Mouse (Mus musculus) cerebellum, postnatal 36 days (tissue): ENCODE measurements around the gene Slc9a4.
"Not testable (repeated sequence)": the region's sequence is repeated elsewhere in the genome, so short reads cannot be mapped to it uniquely, and the experiment has no call there.

Source experiments
- DNase-seq, 2 experiments: peaks; one replicate each; pipeline ENCODE4 v3.0.0; 2021 to 2022; ENCODE audit warnings: mixed read lengths in 2 of 2

Slc9a4 gene

DNA sequence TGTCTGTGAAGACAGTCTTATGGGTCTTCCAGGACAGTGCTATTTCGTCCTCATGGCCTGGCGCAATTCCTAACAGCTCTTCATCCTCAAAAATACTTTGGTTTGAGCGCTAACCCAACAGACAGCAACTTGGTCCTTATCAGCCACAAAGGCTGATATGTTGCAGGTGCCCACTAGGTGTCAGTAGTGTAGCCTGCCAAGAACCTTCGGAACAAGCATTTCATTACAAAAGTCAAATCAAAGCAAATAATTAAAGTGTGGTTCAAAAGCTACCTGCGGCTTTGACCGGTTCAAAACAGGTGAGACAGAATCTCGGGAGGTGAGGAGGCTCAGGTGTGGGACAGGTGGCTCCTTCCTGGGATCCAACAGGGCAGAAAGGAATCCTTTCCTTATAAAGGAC, at the start of gene Slc9a4:
Slc9a4 (plus strand) TSS at position 298 of the 400 bp plus-strand sequence.
- peak; percentile 9 to 30 for DNase-seq

DNA sequence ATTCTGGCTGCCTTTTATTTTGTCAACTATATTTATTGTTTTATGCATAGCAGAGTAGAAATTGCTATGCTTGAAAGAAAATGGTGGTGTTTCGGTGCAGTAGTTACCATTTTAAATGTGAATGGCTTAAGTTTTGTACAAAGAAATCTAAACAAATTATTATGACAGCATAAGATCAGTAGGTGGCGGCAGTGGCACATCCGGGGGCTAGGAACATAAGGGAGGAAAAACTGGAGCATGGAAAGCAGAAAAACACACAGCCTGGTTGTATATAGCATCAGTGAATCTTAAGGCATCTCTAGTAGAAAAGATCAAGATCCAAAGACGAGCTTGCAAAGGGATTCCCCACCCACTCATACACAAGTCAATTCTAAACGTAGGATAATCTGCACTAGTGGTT, 42.3 kb upstream of the Slc9a4 start:
- no peak for DNase-seq

DNA sequence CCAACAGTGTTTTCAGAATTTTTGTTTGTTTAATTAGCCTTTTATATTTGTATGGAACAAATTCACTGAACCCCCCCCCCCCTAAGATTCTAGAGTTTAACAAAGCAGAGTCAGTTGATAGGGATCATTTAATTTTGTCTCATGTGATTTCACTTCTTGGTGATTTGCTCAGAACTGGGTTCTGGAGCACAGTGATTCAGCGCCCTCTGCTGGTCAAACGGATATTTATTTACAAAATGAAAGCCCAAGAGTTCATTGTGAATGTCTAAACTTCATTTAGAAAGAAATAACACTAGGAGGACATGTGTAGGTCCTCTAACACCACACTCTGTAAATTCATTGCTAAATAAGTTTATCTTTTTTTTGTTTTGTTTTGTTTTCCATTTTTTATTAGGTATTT, 35.2 kb upstream of the Slc9a4 start:
- DNase-seq, result peak; percentile 13 to 52

DNA sequence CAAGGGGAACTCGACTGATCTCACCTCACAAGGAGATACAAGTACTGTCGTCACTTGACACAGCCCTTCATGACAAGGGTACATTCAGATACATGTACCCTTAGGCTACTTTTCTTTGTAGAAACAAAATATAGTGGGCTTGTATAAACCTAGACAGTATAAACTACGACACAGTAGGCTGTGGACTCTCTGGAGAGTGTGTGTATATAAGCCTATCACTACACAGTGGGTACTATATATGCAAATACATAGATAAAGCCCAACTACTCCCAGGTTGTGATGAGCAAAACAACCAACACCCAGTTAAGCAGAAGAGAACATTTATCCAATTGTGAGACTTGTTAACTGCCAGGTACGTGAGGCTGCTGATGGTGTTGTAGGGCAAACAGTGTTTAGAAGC, 33.2 kb upstream of the Slc9a4 start:
- no peak for DNase-seq

DNA sequence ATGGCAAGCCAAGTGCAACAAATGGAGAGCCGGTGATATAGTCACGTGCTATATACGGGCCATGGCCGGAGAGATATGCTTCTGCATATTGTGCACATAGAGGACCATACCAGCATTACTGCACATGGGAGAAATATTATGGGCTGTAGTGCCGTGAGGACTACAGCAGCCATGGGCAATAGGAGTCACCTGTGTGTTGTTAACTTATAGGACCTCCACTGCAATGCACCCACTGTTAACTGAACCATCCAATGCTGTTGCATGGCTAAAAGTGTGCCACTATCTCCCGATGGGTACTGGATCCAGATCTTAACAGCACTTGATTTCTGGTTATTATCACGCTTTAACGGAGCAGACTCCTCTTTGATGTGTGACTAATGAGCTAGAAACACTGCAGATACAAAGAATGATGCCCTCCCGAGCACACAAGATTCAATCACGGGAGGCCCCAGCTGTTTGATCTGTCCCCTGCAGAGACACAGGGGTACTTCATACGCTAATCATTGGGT, 32.8 kb upstream of the Slc9a4 start:
- no peak for DNase-seq

DNA sequence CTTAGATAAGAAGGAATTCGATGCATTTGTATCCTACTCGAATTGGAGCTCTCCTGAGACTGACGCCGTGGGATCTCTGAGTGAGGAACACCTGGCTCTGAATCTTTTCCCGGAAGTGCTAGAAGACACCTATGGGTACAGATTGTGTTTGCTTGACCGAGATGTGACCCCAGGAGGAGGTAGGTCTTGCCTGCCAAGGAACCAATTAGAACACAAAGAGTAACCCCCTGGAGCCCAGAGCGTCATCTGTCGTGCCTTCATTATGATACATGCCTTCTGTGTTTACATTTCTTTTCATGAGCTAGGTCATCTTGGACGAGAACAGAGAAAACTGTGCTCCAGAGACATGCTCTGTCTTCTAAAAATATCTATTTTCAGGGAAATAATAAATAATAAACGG, 32.1 kb upstream of the Slc9a4 start:
- DNase-seq, result no peak

DNA sequence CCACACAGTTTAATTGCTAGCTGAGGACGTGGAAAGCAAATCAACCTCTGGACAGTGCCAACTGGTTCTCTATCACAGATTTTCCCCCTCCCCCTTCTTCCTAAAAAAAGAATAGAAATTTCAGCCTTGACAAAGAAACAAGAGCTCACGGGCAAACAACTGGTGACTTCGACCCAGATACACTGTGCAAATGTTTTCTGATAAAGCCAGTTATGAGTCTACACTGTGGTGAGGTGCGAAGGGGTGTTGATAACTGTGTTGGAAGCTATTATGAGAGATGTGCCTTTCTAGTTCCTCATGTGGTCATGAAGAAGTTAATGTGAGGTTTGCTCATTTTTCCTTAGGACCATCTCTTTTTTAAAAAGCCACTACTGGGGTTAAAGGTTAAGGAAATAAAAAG, 10.5 kb upstream of the Slc9a4 start:
- no peak for DNase-seq

DNA sequence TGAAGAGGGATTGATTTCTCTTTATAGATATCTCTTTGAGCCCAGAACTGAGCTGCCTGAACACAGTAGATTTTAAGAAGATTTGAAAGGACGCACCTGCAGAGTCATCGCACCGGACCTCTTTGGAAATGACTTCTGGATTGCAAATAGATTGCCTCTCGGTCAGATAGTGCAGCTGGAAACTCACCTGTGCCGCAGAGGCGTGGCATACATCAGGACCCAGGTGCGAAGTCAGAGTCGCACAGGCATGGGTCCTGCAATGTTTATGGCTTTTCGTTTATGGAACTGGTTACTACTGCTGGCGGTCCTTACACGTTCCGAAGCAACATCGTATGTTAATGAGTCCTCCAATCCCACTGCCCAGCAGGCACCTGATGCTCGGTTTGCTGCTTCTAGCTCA, 388 bp downstream of the Slc9a4 start:
- no peak for DNase-seq

DNA sequence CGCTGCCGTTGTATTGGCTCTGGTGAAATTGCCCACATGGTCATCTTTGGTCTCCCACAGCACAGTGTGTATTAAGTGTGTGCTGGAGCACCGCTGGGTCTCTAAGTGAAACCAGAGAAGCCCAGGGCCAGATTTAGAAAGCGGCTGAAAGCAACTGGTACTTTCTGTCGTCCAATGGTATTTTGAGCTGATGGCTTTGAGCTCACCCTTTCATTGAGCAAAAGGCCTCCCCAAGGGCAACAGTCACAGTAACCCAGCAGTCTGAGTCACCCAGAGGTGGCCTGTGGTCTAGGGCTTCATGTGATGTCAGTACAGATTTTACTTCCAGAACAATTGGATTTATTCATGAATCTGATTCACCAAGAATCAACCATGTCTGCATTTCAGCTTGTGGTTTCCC, 6.9 kb downstream of the Slc9a4 start:
- no peak for DNase-seq

DNA sequence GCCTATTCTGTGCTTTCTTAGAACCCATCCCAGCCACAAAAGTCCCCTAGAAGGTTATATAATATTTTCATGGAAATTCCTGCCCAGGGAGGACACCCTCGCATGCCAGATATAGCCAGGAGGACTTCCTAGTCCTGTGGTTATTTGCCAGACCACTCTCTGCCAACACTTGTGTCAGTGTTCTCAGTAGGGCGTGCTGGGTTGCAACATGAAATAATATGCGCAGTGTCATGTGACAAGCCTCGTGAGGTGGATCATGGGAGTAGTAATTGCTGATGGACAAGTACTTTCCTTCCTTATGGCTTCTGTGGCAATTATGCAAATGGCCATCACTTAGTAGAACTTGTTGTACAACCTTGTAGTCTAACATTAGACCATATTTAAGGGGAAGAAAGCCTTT, 11.1 kb downstream of the Slc9a4 start:
- DNase-seq, result no peak

DNA sequence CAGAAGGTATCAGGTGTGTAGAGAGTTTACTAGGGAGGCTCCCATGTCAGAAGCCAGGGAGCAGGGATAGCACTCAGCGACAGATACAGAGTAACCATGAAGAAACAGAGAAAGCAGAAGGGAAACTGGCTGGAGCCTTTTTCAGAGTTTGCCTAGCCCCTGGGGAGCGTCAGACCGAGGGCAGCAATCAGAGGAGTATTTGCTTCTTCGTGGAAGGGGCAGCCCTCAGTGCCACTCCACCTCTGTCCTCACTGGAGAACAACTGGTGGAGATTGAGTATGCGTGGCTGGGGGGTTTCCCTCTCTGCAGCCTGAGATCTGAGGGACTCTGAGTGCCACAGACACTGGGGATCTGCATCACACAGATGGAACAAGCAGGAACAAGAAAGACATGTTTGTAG, 17.9 kb downstream of the Slc9a4 start:
- DNase-seq, result no peak

DNA sequence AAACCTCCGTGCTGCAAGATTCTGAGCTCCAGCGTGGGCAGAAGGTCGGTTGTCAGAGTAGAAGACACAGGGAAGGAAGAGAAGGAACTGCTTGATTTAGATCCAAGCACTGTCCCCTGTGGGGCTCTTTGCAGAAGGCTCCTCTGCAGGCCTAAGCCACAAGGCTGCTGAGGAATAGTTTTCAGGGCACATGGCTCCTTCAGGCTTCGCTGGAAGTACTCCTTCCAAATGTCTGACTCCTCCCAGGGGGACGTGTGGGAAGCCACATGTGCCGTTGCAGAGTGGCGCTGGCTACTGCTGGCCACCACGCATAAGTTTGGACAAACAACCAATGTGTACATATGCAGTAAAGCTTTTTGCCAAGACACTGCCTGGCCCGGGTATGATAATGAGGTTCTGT, 19.8 kb downstream of the Slc9a4 start:
- not testable (repeated sequence) for DNase-seq

DNA sequence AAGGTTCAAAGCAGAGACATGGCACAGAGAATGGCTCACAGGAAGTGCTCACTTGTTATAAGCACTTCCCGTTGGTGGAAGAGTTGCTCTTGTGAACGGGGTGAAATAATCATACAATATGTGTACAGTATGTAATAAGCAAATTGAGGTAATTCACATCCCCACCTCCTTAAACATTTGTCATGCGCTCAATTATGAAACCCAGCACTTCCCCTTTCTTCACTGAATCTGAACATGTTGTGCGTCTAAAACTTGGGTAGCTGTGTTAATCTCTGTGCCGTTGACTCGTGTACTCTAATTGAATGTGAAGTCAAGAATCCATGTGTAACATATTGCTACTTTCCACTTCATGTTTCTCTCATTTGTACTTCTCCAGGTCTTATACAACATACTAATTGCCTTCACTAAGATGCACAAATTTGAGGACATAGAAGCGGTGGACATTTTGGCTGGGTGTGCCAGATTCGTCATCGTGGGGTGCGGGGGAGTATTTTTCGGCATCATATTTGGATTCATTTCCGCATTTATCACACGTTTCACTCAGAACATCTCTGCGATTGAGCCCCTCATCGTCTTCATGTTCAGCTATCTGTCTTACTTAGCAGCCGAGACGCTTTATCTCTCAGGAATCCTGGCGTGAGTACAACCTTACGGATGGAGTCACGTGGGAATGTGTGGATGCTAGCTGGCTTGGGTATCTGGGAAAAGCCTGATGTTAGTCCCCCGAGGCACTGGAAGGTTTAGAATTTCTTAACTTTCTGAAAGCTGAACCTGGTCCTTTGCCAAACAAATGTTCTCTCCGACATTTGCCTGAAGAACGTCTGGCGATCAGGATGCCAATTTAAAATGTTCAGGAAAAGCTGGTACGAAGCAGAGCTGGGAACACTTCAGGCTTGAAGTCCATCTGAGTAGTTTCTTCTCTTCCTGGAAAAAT, 20.8 kb downstream of the Slc9a4 start:
- DNase-seq, result no peak

DNA sequence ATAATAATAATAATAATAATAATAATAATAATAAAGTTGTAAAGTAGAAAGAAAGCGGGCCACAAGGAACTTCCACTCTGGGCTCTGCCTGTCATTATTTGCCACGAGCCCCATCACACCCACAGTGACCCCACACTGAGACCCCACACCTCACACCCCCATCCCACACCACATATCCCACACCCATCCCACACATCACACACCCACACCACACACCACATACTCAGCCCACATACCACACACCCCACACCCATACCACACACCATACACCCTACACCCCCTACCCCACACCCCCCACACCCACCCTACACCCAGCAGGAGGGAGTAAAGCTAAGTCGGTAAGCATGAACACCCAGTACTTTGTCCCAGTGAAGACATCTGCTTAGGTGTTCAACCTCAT, 21.6 kb downstream of the Slc9a4 start:
- no peak for DNase-seq

DNA sequence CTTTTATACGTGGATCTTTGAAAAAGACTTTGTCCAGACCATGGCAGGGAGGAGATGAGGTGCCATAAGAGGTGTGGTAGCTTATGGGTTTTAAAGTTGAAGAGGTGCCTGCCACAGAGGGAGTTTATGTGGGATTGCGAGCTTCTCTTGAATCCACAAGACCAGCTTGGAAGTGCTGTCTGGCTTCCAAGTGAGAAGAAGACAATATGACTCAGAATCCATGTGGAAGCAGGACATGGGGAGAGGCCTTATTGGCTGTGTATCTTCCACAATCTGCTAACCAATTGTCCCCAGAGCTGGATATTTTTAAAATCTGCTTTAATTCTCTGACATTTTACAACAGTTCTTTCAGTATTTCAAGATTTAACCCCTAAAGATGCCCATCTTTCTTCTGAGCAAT, 33.3 kb downstream of the Slc9a4 start:
- no peak for DNase-seq

DNA sequence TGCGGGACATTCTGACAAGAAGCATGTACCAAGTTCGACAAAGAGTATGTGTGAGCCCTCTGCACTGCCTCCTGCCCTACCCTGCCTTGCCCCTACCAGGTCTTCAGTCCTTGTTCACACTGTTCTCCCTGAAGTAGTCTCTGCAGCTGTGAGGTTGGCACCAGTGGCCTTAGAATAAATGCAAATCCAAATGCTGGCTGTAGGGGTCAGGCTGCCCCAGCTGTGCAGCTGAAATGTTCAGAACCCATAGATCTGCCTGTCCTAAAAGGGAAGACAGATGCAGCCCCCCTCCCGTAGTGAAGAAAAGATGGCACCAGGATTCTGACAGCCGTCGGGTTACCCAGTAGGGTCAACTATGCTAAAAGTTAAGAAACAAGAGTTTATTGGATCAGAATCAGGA, 39.2 kb downstream of the Slc9a4 start:
- DNase-seq, result no peak

DNA sequence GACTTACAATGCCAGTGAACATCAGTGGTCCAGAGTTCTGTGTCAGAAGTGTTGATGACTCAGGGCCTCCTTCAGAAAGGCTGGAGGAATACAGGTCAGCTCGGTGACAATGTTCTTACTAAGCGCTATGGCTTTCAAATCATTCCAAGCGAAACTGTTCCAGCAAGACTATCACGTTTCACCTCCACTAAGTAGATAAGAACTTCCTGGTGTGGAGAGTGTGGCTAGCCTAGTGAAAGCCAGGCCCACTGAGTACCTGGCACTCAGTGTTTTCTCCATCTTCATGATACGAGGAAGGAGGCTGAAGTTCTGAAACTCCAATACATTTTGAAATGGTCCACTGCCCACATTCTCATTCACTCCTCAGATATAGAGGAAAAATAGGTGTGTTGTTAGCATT, 40.0 kb downstream of the Slc9a4 start:
- DNase-seq, result no peak

DNA sequence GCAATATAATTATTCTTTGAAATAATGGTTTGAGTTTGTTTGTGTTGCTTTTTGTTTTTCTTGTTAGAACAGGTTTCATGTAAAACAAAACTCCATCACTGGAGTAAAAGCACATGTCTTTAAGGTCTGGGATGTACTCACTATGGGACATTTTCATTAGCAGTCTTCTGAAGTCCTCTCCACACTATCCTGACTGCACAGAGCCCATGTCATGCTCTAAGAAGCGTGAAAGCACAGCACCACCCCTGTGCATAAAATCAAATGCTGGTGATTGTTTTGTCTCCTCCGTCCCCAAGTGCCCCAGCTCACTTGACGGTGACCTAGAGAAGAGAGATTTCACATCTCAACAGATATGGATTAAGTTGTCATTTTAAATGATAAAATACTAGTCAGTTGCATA, 45.1 kb downstream of the Slc9a4 start:
- DNase-seq, result no peak

DNA sequence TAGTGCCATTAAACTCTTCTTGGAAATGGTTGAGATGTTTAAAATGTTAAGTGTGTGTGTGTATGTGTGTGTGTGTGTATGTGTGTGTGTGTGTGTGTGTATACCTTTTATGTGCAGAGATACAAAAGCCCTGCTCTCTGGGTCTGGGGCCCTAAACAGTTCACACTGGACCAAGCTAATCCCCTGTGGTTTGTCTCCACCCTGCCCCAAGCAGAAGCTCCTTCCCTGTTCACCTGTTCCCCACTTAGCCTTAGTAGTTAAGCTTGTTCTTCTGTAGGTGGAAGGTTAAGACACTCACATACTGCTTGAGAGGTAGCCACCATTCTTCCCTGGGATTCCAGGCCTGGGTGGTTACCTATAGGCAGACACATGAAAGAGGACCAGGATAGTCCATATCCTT, 47.1 kb downstream of the Slc9a4 start:
- DNase-seq, result no peak

DNA sequence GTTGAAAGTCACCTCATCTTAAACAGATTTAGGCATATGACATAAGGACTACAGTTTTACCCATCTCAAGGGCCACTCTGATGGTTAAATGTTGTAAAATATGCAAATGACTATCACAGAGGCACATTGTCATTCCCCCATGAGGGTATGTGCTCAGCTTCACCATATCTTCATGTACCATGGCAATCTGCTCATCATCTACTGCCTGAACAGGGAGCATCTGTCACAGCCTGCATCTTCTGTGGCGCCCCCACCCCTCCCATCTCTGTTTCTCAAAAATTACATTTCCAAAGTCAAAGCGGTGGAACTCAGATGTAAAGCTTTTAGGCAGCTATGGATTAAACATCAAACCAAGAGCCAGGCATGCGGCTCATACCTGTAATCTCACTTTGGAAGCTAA, 48.6 kb downstream of the Slc9a4 start:
- DNase-seq, result no peak

DNA sequence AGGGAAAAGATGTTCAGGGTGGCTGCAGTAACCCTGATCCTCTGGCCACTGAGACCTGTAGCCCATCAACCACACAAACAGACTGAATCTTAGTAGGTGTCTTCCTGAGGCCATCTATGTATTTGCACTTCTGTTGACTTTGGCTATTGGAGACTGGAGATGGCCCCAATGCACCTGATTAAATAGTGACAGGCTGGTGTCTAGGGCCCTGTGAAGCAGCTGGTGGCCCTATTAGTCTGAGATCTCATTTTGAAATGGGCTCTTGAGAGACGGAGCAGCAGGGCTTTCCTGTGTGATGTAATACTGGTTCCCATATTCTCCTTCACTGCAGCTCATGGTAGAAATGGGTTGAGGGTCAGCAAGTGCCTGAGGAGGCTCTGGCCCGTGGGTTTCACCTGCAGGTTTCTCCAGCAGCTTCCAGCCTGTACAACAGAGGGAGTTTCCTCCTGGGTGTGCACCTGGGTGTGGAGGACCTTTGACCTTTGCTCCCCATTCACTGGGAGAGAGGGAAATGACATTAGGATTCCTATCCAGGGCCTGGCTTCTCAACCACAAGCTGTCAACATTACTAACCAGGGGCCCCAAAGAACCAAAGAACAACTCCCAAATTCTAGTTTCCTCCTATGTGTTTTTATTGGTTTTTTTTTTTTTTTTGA, 52.7 kb downstream of the Slc9a4 start:
- no peak for DNase-seq

DNA sequence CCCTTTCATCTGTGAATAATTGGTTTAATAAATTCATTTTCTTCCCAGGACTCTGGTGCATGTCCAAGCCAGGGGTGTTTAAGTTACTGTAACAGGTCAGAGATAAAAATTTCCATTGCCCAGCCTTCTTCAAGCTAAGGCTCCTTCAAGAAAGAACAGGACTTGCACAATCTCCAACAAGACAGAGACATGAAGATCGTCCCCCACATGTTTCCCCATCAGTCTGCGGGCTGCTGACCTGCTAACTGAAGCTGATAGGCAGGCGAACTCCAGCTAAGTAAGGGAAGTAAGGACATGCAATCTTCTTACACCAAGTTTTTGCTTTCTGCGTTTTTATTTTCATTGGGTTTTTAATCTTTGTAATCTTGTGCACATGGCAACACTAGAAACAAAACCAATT, 54.7 kb downstream of the Slc9a4 start:
- no peak for DNase-seq

DNA sequence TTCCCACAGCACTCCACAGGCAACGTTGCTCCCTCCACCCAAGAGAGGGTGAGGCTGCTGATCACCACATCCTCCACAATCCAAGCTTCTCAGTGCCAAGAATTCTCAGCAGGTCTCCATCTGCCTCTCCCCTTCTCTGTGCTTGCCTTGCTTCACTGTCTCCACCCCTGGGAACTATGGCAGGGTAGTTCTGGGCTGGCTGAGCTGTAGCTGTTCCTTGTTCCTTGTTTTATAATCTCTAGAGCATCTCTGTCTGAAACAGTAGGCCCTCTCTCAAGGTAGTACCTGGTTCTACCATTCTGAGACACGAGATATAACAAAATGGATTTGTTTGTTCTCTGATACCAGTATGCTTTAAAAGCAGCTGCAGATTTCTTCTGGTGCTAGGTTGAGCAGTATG, 68.4 kb downstream of the Slc9a4 start:
- no peak for DNase-seq

DNA sequence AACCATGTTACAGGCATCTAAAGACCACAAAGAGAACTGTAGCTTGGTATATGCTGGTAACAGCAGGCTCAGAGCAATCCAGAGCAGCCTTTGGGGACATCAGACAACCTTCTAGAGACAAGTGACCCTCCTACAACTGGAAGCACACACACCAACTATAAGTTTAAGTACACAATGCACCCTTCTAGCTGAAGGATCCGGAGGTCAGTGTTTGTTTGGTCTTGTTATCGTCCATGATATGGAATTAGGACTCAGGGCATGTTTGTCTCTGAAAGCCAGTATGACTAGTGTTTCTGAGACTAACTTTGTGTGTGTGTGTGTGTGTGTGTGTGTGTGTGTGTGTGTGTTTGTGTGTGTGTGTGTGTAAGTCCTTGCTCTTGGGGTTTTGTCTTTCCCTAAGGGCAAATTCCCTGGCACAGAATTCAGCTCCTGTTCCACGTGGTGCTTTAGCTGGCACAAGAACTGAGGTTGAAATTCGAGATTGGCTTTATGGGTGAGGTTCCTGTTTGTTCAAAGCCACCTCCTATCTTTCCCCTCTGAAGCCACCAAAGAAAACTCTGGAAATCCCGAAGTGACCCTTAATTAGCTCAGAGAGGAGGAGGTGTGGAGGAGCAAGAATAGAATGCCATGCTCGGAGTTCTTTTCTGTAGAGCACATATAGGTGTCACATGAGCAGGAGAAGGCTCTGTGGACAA, 71.1 kb downstream of the Slc9a4 start:
- no peak for DNase-seq
